Mouse (Mus musculus) lung, adult 10 weeks (tissue): Measurements from ENCODE around the gene Nup133. TPM values are rescaled to one million over a fixed set of nuclear protein-coding genes. Genes with fewer than 3 reads are reported as not detected.

Source experiments
- polyA plus RNA-seq: library from polyadenylated mRNA; stranded (reverse); fragments of 350-450 nt; fragmentation: Illumina TruSeq; extraction: RNeasy Lipid Tissue Mini Kit (QIAGEN cat#74804); gene quantifications from one replicate; pipeline ENCODE4 v1.2.3, GENCODE M21; 2014; ENCODE audit warnings: low read depth, low replicate concordance; ENCODE audit not compliant: insufficient read depth

The Nup133 gene
- polyA plus RNA-seq, result 8.5 TPM

DNA sequence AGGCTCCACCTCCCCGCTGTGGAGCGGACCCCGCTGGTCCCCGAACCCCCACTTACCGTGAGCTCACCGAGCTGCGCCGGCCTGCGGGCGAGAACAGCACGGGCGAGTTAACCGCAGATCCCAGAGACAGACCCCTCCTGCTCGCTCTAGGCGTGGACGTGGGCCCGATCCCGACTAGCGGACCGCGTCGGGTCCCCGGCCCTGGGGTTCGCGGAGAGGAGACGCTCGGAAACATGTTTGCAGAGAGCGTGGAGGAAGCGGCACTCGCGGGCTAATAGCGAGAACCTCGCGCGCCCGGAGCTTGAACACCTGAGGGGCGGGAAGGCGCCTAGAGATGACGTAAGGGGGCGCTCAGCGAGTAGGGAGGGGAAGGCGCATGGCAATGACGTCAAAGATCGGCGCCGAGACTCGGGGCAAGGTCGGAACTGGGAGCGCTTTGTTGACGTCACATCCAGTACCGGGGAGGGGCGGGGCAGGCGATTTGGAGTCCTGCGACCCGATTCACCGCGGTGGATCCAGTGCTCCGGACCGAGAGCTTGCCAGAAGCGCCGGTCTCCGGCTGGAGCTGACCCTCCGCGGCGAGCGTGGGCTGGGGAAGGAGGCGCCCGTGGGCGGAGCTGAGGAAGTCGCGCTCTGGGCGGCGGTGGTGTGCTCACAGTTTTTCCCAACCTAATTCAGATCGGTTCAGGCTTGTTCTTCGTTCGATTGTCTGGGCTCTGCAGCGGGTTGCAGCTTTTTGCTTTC is at the start of gene Nup133:
TSS of gene Nup133 (minus strand) at position 324 of the 744 bp plus-strand sequence.

DNA sequence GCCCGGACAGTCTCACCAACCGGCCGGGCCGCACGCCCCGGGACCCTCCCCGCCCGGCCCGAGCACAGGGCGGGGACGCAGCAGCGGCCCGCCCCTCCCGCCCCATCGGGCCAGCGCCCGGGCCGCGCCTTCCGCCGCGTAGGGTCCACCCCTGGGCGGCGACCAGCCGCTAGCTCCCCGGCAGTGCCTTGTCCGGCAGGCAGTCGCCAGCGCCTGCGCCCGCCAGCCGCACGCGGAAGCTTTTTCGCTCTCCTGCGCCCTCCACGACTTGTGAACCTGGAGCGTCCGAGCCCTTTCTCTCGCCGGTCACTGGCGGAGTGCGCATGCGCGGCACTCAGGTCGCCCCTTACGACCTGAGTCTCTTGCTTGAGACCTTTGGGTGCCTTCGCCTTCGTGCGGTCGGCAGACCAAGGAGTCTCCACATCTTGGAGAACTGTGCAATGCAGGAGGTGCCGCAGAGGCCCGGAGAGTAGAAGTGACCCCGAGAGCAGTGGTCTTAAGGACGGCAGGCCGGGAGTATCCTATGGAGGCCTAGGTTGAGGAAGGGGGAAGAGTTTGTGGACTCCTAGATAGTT is 33.8 kb upstream of the Nup133 start, which contains the start of gene Abcb10:
TSS of gene Abcb10 (minus strand) at position 297 of the 575 bp plus-strand sequence.

DNA sequence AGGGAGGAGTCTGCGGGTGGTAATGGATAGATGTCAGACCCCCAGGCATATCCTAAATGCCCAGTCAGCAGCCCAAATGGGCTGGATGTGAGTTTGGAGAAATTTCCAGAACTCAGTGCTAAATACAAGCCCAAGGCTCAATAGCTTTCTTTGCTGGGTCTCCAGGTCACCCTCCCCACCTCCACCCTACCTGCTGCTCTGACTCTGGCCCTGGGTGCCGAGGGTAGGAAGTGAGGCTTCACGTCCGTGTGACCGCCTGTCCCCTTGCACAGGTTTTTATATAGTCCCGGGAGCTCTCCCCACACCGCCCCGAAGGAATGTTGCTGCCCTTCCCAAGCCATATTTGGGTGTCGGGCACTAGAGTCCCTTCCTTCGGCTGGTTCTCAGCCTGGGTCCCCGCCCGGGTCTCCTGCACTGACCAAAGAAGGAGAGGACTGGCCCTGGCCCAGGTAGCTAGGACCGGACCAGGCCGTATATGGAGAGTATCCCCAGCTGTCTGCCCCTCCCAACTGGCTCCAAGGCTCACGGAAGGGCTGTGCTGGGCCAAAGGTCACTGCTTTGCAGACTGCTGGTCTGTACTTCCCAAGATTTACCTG is 54.5 kb downstream of the Nup133 start, which contains the start of gene Acta1:
TSS of gene Acta1 (minus strand) at position 250 of the 596 bp plus-strand sequence.

DNA sequence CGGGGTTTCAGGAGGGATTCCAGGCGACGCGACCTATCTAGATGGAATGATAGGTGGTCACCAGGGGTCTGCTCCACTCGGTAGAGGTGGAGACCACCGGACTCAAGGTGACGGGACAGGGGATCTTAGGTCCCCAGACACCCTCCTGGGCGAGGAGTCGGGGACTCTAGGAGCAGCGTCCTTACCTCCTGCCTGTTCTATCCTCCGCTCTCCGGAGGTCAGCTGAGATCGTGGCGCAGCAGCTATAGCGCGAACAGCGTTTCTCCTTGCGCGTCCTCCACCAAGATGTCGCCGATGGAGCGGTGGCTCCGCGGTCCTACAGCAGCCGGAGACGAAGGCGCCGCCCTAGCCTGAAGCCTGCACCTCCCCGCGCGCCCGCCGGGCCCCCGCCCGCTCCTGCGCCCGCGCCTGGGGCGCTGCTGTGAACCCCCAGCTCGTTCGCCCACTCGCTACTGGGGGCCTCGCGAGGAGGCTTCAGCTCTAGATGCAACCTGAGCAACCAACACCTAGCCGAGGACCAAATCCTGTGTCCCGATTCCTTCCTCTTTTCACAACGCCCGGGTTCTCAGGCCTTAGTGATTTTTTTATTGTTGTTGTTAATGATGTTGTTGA is 89.3 kb downstream of the Nup133 start, which contains the start of gene Ccsap:
TSS of gene Ccsap (minus strand) at position 562 of the 612 bp plus-strand sequence.

Other genes with a start within 250 kb of the Nup133 start
- 8.4 TPM for gene Rab4a, start 143.3 kb downstream of the Nup133 start, polyA plus RNA-seq
- gene Ccsap, start 89.1 kb downstream of the Nup133 start, polyA plus RNA-seq, result 0.55 TPM
- gene Acta1, start 54.5 kb downstream of the Nup133 start, polyA plus RNA-seq, result 0.35 TPM
- 7.6 TPM for gene Abcb10, start 33.9 kb upstream of the Nup133 start, polyA plus RNA-seq
- 15.0 TPM for gene Taf5l, start 72.1 kb upstream of the Nup133 start, polyA plus RNA-seq
- gene Urb2, start 72.2 kb upstream of the Nup133 start, polyA plus RNA-seq, result 2.2 TPM